Mouse (Mus musculus): Measurements from ENCODE around the gene A130010J15Rik. TPM values are rescaled to one million over a fixed set of nuclear protein-coding genes. Genes with fewer than 3 reads are reported as not detected.

A130010J15Rik gene
- total RNA-seq, 2 experiments from 2014 or later, result 5.1 to 5.3 TPM

- Histone ChIP-seq H3K27ac (no peak overlapping the region), H3K4me3 (no peak overlapping the region)
- TF ChIP-seq CTCF (conservative IDR thresholded peaks at IDR 0.05), result no peak
- no peak for DNase-seq (ENCODE audit: low spot score in 2 of 2)
Measured at GRCm38 (mm10) chr1:193195169-193195810, 27.4 kb downstream of the A130010J15Rik start.

- no peak for TF ChIP-seq CTCF (conservative IDR thresholded peaks at IDR 0.05)
- DNase-seq (ENCODE audit: low spot score in 2 of 2), result no peak
- Histone ChIP-seq H3K27ac (no peak overlapping the region), H3K4me3 (no peak overlapping the region)
Measured at GRCm38 (mm10) chr1:193197494-193198205, 29.8 kb downstream of the A130010J15Rik start.

GRCm38 (mm10) chr1:193198312-193198711 lies 30.5 kb downstream of the A130010J15Rik start:
- DNase-seq (ENCODE audit: low spot score in 2 of 2), result no peak
- TF ChIP-seq CTCF (conservative IDR thresholded peaks at IDR 0.05), result peak; percentile 47
- no peak overlapping the region for H3K4me3 ChIP-seq
- H3K27ac ChIP-seq, result no peak overlapping the region

GRCm38 (mm10) chr1:193200640-193201382 lies 33.0 kb downstream of the A130010J15Rik start:
- H3K4me3 ChIP-seq, result no peak overlapping the region
- no peak for TF ChIP-seq CTCF (conservative IDR thresholded peaks at IDR 0.05)
- no peak for DNase-seq (ENCODE audit: low spot score in 2 of 2)
- no peak overlapping the region for H3K27ac ChIP-seq

GRCm38 (mm10) chr1:193201383-193201778 lies 33.5 kb downstream of the A130010J15Rik start, which contains the start of gene Traf3ip3:
Traf3ip3 (minus strand) TSS chr1:193201703.
- H3K27ac ChIP-seq, result no peak within 1 kb of the TSS
- H3K4me3 ChIP-seq, result no peak within 1 kb of the TSS
- TF ChIP-seq CTCF (conservative IDR thresholded peaks at IDR 0.05), result no peak
- no peak for DNase-seq (ENCODE audit: low spot score in 2 of 2)

GRCm38 (mm10) chr1:193203821-193204220 lies 36.0 kb downstream of the A130010J15Rik start:
- Histone ChIP-seq H3K4me3 (no peak overlapping the region), H3K27ac (no peak overlapping the region)
- no peak for TF ChIP-seq CTCF (conservative IDR thresholded peaks at IDR 0.05)
- no peak for DNase-seq (ENCODE audit: low spot score in 2 of 2)

- TF ChIP-seq CTCF (conservative IDR thresholded peaks at IDR 0.05), result no peak
- H3K27ac ChIP-seq, result no peak overlapping the region
Measured at GRCm38 (mm10) chr1:193205431-193205830, 37.6 kb downstream of the A130010J15Rik start.

GRCm38 (mm10) chr1:193207503-193207902 lies 39.7 kb downstream of the A130010J15Rik start, which contains the start of gene Lamb3:
Lamb3 (plus strand) TSS chr1:193207699.
- no peak for DNase-seq (ENCODE audit: low spot score in 2 of 2)
- H3K27ac ChIP-seq, result no peak within 1 kb of the TSS
- no peak for TF ChIP-seq CTCF (conservative IDR thresholded peaks at IDR 0.05)
- no peak within 1 kb of the TSS for H3K4me3 ChIP-seq

More at GRCm38 (mm10) chr1:193205431-193205830, 37.6 kb downstream of the A130010J15Rik start:
- no peak for DNase-seq (ENCODE audit: low spot score in 2 of 2)
- no peak overlapping the region for H3K4me3 ChIP-seq

GRCm38 (mm10) chr1:193208178-193208577 lies 40.3 kb downstream of the A130010J15Rik start:
- DNase-seq (ENCODE audit: low spot score in 2 of 2), result peak; percentile 59 to 64
- TF ChIP-seq CTCF (conservative IDR thresholded peaks at IDR 0.05), result peak; percentile 94
- Histone ChIP-seq H3K4me3 (no peak overlapping the region), H3K27ac (no peak overlapping the region)

GRCm38 (mm10) chr1:193211371-193211770 lies 43.5 kb downstream of the A130010J15Rik start:
- Histone ChIP-seq H3K4me3 (no peak overlapping the region), H3K27ac (no peak overlapping the region)
- no peak for DNase-seq (ENCODE audit: low spot score in 2 of 2)
- no peak for TF ChIP-seq CTCF (conservative IDR thresholded peaks at IDR 0.05)

GRCm38 (mm10) chr1:193214053-193214452 lies 46.2 kb downstream of the A130010J15Rik start:
- H3K27ac ChIP-seq, result no peak overlapping the region
- no peak for DNase-seq (ENCODE audit: low spot score in 2 of 2)
- TF ChIP-seq CTCF (conservative IDR thresholded peaks at IDR 0.05), result no peak
- no peak overlapping the region for H3K4me3 ChIP-seq

- no peak for TF ChIP-seq CTCF (conservative IDR thresholded peaks at IDR 0.05)
- no peak for DNase-seq (ENCODE audit: low spot score in 2 of 2)
- H3K4me3 ChIP-seq, result no peak overlapping the region
- H3K27ac ChIP-seq, result no peak overlapping the region
Measured at GRCm38 (mm10) chr1:193216000-193216399, 48.2 kb downstream of the A130010J15Rik start.

- no peak overlapping the region for H3K27ac ChIP-seq
- no peak for TF ChIP-seq CTCF (conservative IDR thresholded peaks at IDR 0.05)
- no peak for DNase-seq (ENCODE audit: low spot score in 2 of 2)
- H3K4me3 ChIP-seq, result no peak overlapping the region
Measured at GRCm38 (mm10) chr1:193220408-193220807, 52.6 kb downstream of the A130010J15Rik start.

Measured in layer of hippocampus, adult 2 months (tissue).